Mouse (Mus musculus): ENCODE measurements around the gene Cntnap2. TPM values are rescaled to one million over a fixed set of nuclear protein-coding genes. Genes with fewer than 3 reads are reported as not detected.
"Not testable (repeated sequence)": the region's sequence is repeated elsewhere in the genome, so short reads cannot be mapped to it uniquely, and the experiment has no call there.

Gene Cntnap2
- total and polyA plus RNA-seq, 2 experiments from 2014 or later, result 0.04 to 1.4 TPM

- peak; percentile 47 for DNase-seq (ENCODE audit: low spot score)
- peak; percentile 61 for TF ChIP-seq CTCF (IDR thresholded peaks at IDR 0.05; ENCODE audit: low read depth)
- H3K36me3 ChIP-seq (replicated peaks; ENCODE audit: control insufficient read depth, insufficient read depth, low read length); H3K4me1 ChIP-seq (ENCODE audit: control insufficient read depth, insufficient read depth); ATAC-seq (ENCODE audit: insufficient read depth, low read depth); H3K9ac ChIP-seq (replicated peaks; ENCODE audit: low read depth, low read length); H3K27ac ChIP-seq (ENCODE audit: low read depth); H3K4me3 ChIP-seq (ENCODE audit: low read depth, low read length); H3K27me3 ChIP-seq (ENCODE audit: control insufficient read depth, insufficient read depth, low read length); H3K9me3 ChIP-seq (replicated peaks; ENCODE audit: control insufficient read depth, low read length): not testable (repeated sequence)
- 24% methylated on average over 10 of the region's 10 CpGs for WGBS
- peak overlapping the region; percentile 16 for H3K4me2 ChIP-seq (ENCODE audit: low read depth, low read length)
Observed at GRCm38 (mm10) chr6:47175356-47176156, 2116.4 kb downstream of the Cntnap2 start.

- H3K27me3 ChIP-seq (ENCODE audit: control insufficient read depth, insufficient read depth, low read length); H3K27ac ChIP-seq (ENCODE audit: low read depth); H3K4me1 ChIP-seq (ENCODE audit: control insufficient read depth, insufficient read depth); H3K36me3 ChIP-seq (replicated peaks; ENCODE audit: control insufficient read depth, insufficient read depth, low read length); DNase-seq (ENCODE audit: low spot score); H3K9ac ChIP-seq (replicated peaks; ENCODE audit: low read depth, low read length); ATAC-seq (ENCODE audit: insufficient read depth, low read depth); H3K4me2 ChIP-seq (ENCODE audit: low read depth, low read length); H3K4me3 ChIP-seq (ENCODE audit: low read depth, low read length); H3K9me3 ChIP-seq (replicated peaks; ENCODE audit: control insufficient read depth, low read length): not testable (repeated sequence)
- WGBS, result 59% methylated on average over 3 of the region's 3 CpGs
Observed at GRCm38 (mm10) chr6:47176157-47176555, 2117.0 kb downstream of the Cntnap2 start.

- H3K4me1 ChIP-seq (ENCODE audit: control insufficient read depth, insufficient read depth); H3K27me3 ChIP-seq (ENCODE audit: control insufficient read depth, insufficient read depth, low read length); H3K27ac ChIP-seq (ENCODE audit: low read depth); DNase-seq (ENCODE audit: low spot score); H3K9me3 ChIP-seq (replicated peaks; ENCODE audit: control insufficient read depth, low read length); H3K36me3 ChIP-seq (replicated peaks; ENCODE audit: control insufficient read depth, insufficient read depth, low read length); H3K4me2 ChIP-seq (ENCODE audit: low read depth, low read length); ATAC-seq (ENCODE audit: insufficient read depth, low read depth); H3K9ac ChIP-seq (replicated peaks; ENCODE audit: low read depth, low read length); H3K4me3 ChIP-seq (ENCODE audit: low read depth, low read length): not testable (repeated sequence)
- WGBS, result 68% methylated on average over 5 of the region's 5 CpGs
Observed at GRCm38 (mm10) chr6:47181372-47181771, 2122.2 kb downstream of the Cntnap2 start.

GRCm38 (mm10) chr6:47182252-47182651 is 2123.1 kb downstream of the Cntnap2 start:
- Histone ChIP-seq H3K27ac (ENCODE audit: low read depth) (no peak overlapping the region), H3K27me3 (ENCODE audit: control insufficient read depth, insufficient read depth, low read length) (no peaks in the 10 kb centered on the region), H3K36me3 (replicated peaks; ENCODE audit: control insufficient read depth, insufficient read depth, low read length) (no peaks in the 10 kb centered on the region), H3K4me2 (ENCODE audit: low read depth, low read length) (no peak overlapping the region), H3K4me3 (ENCODE audit: low read depth, low read length) (no peak overlapping the region), H3K4me1 (ENCODE audit: control insufficient read depth, insufficient read depth) (no peaks in the 10 kb centered on the region), H3K9ac (replicated peaks; ENCODE audit: low read depth, low read length) (no peak overlapping the region), H3K9me3 (replicated peaks; ENCODE audit: control insufficient read depth, low read length) (no peaks in the 10 kb centered on the region)
- ATAC-seq (ENCODE audit: insufficient read depth, low read depth) (no peak), DNase-seq (ENCODE audit: low spot score) (no peak)
- WGBS, result 48% methylated on average over 2 of the region's 2 CpGs
- TF ChIP-seq CTCF (IDR thresholded peaks at IDR 0.05; ENCODE audit: low read depth) (no peak), EP300 (IDR thresholded peaks at IDR 0.05; ENCODE audit: low read depth) (no peak)

- WGBS, result 30% methylated on average over 1 of the region's 1 CpGs
- no peak overlapping the region for H3K4me2 ChIP-seq (ENCODE audit: low read depth, low read length)
- DNase-seq (ENCODE audit: low spot score) (no peak), ATAC-seq (ENCODE audit: insufficient read depth, low read depth) (no peak)
- H3K4me1 ChIP-seq (ENCODE audit: control insufficient read depth, insufficient read depth), result no peaks in the 10 kb centered on the region
- TF ChIP-seq CTCF (IDR thresholded peaks at IDR 0.05; ENCODE audit: low read depth), result no peak
- TF ChIP-seq EP300 (IDR thresholded peaks at IDR 0.05; ENCODE audit: low read depth), result no peak
- H3K9ac ChIP-seq (replicated peaks; ENCODE audit: low read depth, low read length), result no peak overlapping the region
- no peaks in the 10 kb centered on the region for H3K27me3 ChIP-seq (ENCODE audit: control insufficient read depth, insufficient read depth, low read length)
- H3K4me3 ChIP-seq (ENCODE audit: low read depth, low read length), result no peak overlapping the region
- H3K27ac ChIP-seq (ENCODE audit: low read depth), result no peak overlapping the region
- no peaks in the 10 kb centered on the region for H3K9me3 ChIP-seq (replicated peaks; ENCODE audit: control insufficient read depth, low read length)
- no peaks in the 10 kb centered on the region for H3K36me3 ChIP-seq (replicated peaks; ENCODE audit: control insufficient read depth, insufficient read depth, low read length)
Observed at GRCm38 (mm10) chr6:47182756-47183155, 2123.6 kb downstream of the Cntnap2 start.

GRCm38 (mm10) chr6:47183850-47184249 is 2124.7 kb downstream of the Cntnap2 start:
- not testable (repeated sequence) for ATAC-seq (ENCODE audit: insufficient read depth, low read depth); H3K9me3 ChIP-seq (replicated peaks; ENCODE audit: control insufficient read depth, low read length); H3K4me2 ChIP-seq (ENCODE audit: low read depth, low read length); H3K27ac ChIP-seq (ENCODE audit: low read depth); H3K4me3 ChIP-seq (ENCODE audit: low read depth, low read length); H3K27me3 ChIP-seq (ENCODE audit: control insufficient read depth, insufficient read depth, low read length); H3K36me3 ChIP-seq (replicated peaks; ENCODE audit: control insufficient read depth, insufficient read depth, low read length); DNase-seq (ENCODE audit: low spot score); H3K4me1 ChIP-seq (ENCODE audit: control insufficient read depth, insufficient read depth); H3K9ac ChIP-seq (replicated peaks; ENCODE audit: low read depth, low read length)
